Mouse (Mus musculus): Measurements from ENCODE around the gene Cip2a.
A peak's percentile ranks its signal among the peaks of the same experiment; 100 is the strongest.

Cip2a gene

GRCm38 (mm10) chr16:48993559-48994342 lies at the start of gene Cip2a, which contains the start of gene Dzip3:
Cip2a (plus strand) TSS chr16:48994185.
Dzip3 (minus strand) TSS chr16:48994165.
- peak; percentile 95 for DNase-seq (ENCODE audit: low read depth, low spot score)

DNA sequence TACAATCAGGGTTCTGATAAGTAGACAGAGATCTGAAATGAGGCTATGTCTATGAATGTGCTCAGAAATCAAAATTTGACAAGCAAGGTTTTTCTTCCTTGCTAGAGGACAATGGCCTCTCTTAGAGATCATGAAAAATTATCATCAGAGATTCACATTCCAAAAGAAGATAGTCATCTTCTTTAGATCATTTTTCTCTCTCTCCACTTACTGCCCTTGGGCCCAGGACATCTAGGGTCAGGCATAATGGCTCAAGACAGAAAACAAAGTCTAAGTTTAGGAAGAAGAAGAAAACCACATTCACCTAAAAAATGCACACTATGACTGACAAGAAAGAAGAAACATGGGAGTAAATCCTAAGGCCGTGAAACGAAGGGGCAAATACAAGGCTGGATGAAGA lies 21.0 kb upstream of the Cip2a start:
- DNase-seq (ENCODE audit: low read depth, low spot score) = no peak

- no peak for DNase-seq (ENCODE audit: low read depth, low spot score)
Measured at GRCm38 (mm10) chr16:48973548-48973947, 20.4 kb upstream of the Cip2a start.

GRCm38 (mm10) chr16:48979965-48980364 lies 14.0 kb upstream of the Cip2a start:
- DNase-seq (ENCODE audit: low read depth, low spot score) = no peak

DNA sequence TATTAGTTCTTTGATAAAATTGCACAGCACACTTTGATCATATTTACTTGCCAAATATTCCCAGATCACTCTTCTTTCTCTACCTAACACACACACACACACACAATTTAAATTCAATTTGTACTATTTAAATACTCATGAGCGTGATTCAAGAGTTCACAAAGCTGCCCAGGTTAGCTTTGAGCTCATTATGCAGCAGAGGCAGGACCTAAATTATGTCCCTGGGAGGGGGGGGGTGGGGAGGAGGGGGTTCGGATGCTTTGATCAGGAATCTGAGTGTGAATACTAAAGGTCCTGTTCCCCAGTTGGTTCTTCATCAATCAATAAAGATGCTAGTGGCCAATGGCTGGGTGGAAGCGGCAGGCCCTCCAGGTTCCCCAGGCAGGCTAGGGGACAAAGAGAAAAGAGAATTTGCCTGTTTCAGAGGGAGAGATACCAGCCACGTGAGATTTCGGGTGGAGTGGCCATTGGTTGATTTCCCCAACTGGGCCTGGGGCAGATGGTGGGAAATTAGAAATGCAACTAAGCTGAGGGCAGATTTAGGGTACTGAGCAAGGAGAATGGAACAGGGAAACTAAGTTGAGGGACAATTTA lies 8.9 kb upstream of the Cip2a start:
- no peak for DNase-seq (ENCODE audit: low read depth, low spot score)

GRCm38 (mm10) chr16:48989700-48990099 lies 4.3 kb upstream of the Cip2a start:
- DNase-seq (ENCODE audit: low read depth, low spot score) = no peak

DNA sequence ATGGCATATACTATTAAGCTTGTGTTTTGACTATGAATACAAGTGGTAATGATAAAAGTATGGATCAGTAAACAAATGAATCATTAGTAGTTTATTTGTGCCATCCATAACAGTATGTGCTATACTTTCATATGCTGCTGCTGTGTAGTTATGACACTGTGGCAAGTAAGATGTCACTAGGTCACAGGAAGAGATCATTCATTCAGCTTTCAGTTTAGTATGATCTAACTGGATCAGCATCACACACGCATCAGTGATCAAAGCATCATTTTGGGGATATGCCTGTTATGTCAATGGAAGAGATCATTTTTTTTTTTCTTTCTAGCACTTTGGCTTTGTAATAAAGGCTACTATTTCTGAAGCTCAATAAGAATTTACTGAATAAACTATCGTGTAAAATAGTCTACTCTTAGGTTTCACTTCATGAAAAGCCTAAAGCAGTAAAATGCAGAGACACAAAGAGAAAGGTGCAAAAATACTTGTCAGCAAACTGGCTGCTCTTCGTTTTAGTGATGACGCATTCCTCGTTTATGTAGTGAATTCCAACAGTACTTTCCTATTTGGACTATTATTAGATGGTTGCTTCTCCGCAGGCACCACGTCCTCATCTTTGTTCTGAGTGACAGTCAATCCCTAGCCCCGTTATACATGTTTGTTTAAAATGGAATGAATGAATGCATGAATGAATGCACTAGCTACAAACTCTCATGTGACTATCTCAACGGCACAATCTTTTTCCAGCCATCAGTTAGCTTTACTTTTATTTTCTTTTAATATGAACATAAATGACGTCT lies 1.4 kb upstream of the Cip2a start:
- DNase-seq (ENCODE audit: low read depth, low spot score) = no peak

GRCm38 (mm10) chr16:48993231-48993558 lies 790 bp upstream of the Cip2a start:
- no peak for DNase-seq (ENCODE audit: low read depth, low spot score)

DNA sequence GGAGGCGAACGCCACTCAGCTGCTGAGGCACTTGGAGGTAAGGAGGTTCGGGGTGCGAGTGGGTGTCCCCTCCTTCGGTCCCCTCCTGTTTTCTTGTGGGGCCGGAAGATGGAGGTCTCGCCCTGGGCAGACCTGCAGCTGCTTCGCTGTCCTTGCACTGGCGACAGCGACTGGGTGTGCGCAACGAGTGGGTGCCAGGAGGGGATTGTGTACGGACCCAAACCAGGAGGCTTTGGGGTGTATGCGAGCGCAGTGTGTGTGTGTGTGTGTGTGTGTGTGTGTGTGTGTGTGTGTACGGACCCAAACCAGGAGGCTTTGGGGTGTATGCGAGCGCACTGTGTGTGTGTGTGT lies 333 bp downstream of the Cip2a start:
- DNase-seq (ENCODE audit: low read depth, low spot score) = no peak

DNA sequence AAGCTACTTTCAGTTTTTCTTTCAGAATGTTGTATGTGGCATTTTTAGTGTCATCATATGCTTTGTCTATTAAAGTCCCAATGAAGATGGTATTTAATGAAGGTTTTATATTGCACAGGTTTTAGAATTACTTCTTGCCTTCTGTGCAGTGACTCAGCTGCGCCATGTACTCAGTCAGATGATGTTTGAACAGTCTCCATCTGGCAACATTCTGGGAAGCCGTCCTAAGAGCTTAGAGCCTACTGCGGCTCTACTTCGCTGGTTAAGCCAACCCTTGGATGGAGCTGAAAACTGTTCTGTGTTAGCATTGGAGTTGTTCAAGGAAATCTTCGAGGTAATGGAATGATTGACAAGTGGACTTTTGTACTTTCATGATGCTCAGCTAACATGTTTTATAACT lies 10.2 kb downstream of the Cip2a start:
- DNase-seq (ENCODE audit: low read depth, low spot score) = no peak

DNA sequence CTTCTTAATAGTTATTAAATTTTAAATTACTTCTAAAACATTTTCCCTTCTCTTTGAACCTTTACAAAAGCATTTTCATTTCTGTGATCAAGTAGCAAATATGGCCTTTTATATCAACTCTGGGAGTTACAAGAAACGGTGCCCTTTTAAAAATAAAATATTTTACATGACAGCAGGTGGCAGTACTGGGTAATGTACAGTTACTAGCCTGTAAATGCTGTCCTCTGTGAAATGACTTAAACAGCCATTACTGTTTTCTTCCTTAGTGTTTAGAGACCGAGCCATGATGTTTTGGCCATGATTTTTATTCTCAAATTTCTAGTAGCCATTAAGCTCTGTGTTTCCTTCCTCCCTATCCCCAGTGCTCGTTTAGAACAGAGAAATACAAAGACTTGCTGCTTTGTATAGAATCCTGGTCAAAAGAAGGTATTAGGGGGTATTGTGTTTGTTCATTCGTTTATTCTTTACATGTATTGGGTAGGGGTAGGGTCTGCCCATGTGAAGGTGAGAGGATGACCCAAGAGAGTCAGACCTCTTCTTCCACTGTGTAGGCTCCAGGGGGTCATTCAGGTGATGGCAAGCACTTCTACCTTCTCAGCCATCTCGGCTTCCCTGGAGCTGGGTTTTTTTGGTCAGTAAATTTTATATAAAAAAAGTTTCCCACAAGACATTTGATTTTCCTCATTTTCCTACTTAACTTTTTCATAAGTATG lies 22.8 kb downstream of the Cip2a start:
- no peak for DNase-seq (ENCODE audit: low read depth, low spot score)

DNA sequence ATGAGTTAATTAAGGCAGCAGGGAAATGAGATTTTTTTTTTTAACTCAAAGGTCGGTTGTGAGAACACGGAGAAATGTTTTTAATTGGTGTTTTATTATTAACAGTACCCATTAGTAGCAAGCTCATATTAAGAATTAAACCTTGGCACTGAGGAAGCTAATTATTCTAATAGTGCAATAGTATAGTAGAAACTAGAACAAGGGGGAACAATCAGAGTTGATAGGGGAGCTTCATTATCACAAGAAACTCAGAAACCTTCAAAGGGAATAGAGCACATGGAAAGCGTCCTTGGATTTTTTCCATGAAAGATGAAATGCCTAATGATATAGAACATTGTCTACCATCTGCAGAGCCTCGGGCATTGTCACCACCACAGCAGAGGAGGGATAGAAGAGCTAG lies 41.9 kb downstream of the Cip2a start:
- DNase-seq (ENCODE audit: low read depth, low spot score) = no peak

GRCm38 (mm10) chr16:49037771-49038170 lies 43.8 kb downstream of the Cip2a start:
- no peak for DNase-seq (ENCODE audit: low read depth, low spot score)

- no peak for DNase-seq (ENCODE audit: low read depth, low spot score)
Measured at GRCm38 (mm10) chr16:49040554-49041221, 46.7 kb downstream of the Cip2a start.

- no peak for DNase-seq (ENCODE audit: low read depth, low spot score)
Measured at GRCm38 (mm10) chr16:49049214-49049613, 55.2 kb downstream of the Cip2a start.

DNA sequence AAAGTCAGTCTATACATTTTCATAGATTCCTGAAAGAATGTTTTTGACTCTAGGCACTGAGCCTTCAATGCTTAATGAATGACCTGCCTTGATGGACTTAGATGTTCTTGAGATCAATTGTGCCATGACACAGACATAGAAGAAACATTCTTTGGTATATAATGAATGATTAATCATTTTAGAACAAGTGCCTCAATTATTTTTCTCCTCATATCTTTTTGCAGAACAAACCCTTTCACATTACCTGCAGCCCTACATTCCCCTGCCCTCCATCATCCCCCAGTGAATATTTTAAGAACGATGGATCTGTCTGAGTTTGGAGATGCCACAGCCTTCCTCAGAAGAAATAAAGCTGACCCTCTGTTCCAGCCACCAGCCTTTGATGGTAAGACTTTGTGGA lies 63.2 kb downstream of the Cip2a start, which contains the start of gene Myh15:
TSS of gene Myh15 (plus strand) at position 301 of the 400 bp plus-strand sequence.
- no peak for DNase-seq (ENCODE audit: low read depth, low spot score)

Data from forelimb bud, embryonic 11.5 days (tissue).